Mouse (Mus musculus) T-helper 17 cell (primary cell): ENCODE measurements around the gene Myh10.

ENCODE experiments used
- in situ Hi-C, 2 experiments: fragments of 300-600 bp; cut with MboI, MseI; formaldehyde crosslinking; loops; 1 replicate in 1 of 2; 2 replicates in 1 of 2; pipeline ENCODE4 v1.15.1; 2025; ENCODE audit warnings: high pct_unique_total_duplicates in 2 of 2

The Myh10 gene

GRCm38 (mm10) chr11:68745374-68746200 lies 54.2 kb downstream of the Myh10 start:
- in situ Hi-C loops = no loop called here

GRCm38 (mm10) chr11:68748121-68748520 lies 56.8 kb downstream of the Myh10 start:
- in situ Hi-C loops = no loop called here

- in situ Hi-C loops = no loop called here
Measured at GRCm38 (mm10) chr11:68750206-68750605, 58.8 kb downstream of the Myh10 start.

GRCm38 (mm10) chr11:68750938-68751337 lies 59.6 kb downstream of the Myh10 start:
- in situ Hi-C loops = no loop called here

- in situ Hi-C loops = no loop called here
Measured at GRCm38 (mm10) chr11:68754283-68754682, 62.9 kb downstream of the Myh10 start.

- in situ Hi-C loops = no loop called here
Measured at GRCm38 (mm10) chr11:68756456-68757348, 65.3 kb downstream of the Myh10 start.

- in situ Hi-C loops = no loop called here
Measured at GRCm38 (mm10) chr11:68759691-68760090, 68.3 kb downstream of the Myh10 start.

GRCm38 (mm10) chr11:68761155-68761554 lies 69.8 kb downstream of the Myh10 start:
- in situ Hi-C loops = no loop called here

GRCm38 (mm10) chr11:68761664-68762063 lies 70.3 kb downstream of the Myh10 start:
- in situ Hi-C loops = no loop called here

GRCm38 (mm10) chr11:68764622-68765021 lies 73.3 kb downstream of the Myh10 start:
- in situ Hi-C loops = no loop called here

- in situ Hi-C loops = no loop called here
Measured at GRCm38 (mm10) chr11:68767762-68768542, 76.6 kb downstream of the Myh10 start.

GRCm38 (mm10) chr11:68769770-68770510 lies 78.6 kb downstream of the Myh10 start:
- in situ Hi-C loops = no loop called here

- in situ Hi-C loops = no loop called here
Measured at GRCm38 (mm10) chr11:68776147-68776655, 84.8 kb downstream of the Myh10 start.

- in situ Hi-C loops = no loop called here
Measured at GRCm38 (mm10) chr11:68777933-68778332, 86.6 kb downstream of the Myh10 start.

- in situ Hi-C loops = no loop called here
Measured at GRCm38 (mm10) chr11:68778855-68779254, 87.5 kb downstream of the Myh10 start.

GRCm38 (mm10) chr11:68779735-68780465 lies 88.5 kb downstream of the Myh10 start:
- in situ Hi-C loops = no loop called here

GRCm38 (mm10) chr11:68780466-68781114 lies 89.2 kb downstream of the Myh10 start:
- in situ Hi-C loops = no loop called here

GRCm38 (mm10) chr11:68782336-68782735 lies 91.0 kb downstream of the Myh10 start:
- in situ Hi-C loops = no loop called here

- in situ Hi-C loops = no loop called here
Measured at GRCm38 (mm10) chr11:68785813-68786212, 94.5 kb downstream of the Myh10 start.

- in situ Hi-C loops = no loop called here
Measured at GRCm38 (mm10) chr11:68787222-68787621, 95.9 kb downstream of the Myh10 start.
